12 mouse cellular contexts compared by ENCODE assay signal in the genomic region with DNA sequence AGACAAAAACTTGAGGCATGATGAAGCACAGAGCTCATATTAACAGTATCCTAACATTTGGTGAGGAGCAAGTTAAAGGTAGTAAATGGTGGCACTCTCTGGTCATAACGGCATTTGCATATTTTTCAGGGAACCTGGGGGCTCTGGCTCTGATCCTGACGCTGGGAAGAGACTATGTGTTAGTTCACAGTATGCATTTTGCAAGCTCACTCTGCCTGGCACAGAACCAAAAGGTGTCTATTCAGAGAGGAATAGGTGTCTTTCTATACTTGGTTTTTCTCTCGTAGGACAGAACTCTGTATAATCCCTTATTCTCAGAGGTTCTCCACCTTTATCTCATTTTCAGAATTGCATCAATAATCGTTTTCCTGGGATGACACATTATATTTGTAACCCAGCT.
DNase-seq lines count a peak whose midpoint lies in the region; ATAC-seq lines count a peak whose summit lies in the region.
"Had no signal": no experiment of that assay in that cellular context is flagged by ENCODE, and none has a peak within 500 bp of the region (broad histone marks: within the 10 kb centered on the region; RNA-seq: fewer than 3 reads in every experiment).

No protein-coding gene starts in this region.

- intact Hi-C loops in left cerebral cortex, postnatal 4 days (cut with DNase I) = no loop called here
- intact Hi-C loops in left cerebral cortex, postnatal 14 days (cut with DNase I) = no loop called here

- peak; percentile 37 to 52 for DNase-seq in cerebellum, postnatal 14 days
- DNase-seq in left cerebral cortex, postnatal 4 days = peak; percentile 2
- DNase-seq in left cerebral cortex, postnatal 14 days (ENCODE audit: low spot score in 2 of 2) = no peak
- DNase-seq: adrenal gland, adult 2 months; adrenal gland, postnatal 10 days; adrenal gland, postnatal 25 days; cerebellum, adult 11-12 months; cerebellum, adult 9-10 months; embryo, embryonic 11 days had no signal

- no peak for ATAC-seq in cerebellum, adult (ENCODE audit: insufficient number of reproducible peaks, low FRiP score, low TSS enrichment)
- ATAC-seq: forebrain, embryonic 14.5 days; forebrain, embryonic 16.5 days had no signal

Comparison
In these comparisons a context has a peak if more than half of its experiments do, and no peak if none do; other contexts are left out.
1. DNase-seq: peak in cerebellum, postnatal 14 days (2 of 2) and left cerebral cortex, postnatal 4 days (single experiment); none in left cerebral cortex, postnatal 14 days (0 of 2).